Mouse (Mus musculus): ENCODE measurements around the gene Glmn. TPM values are rescaled to one million over a fixed set of nuclear protein-coding genes. Genes with fewer than 3 reads are reported as not detected.

Glmn gene
- total and polyA plus RNA-seq, 3 experiments = 11.6 to 29.1 (median 28.2) TPM

GRCm38 (mm10) chr5:107513583-107513982, 84.1 kb downstream of the Glmn start:
- 0 out of 2 replicates have a peak, but pooled peaks have one; percentile 32 for TF ChIP-seq IRF4 (IDR thresholded peaks at IDR 0.05; ENCODE audit: low read depth, low read length)
- TF ChIP-seq NELFE (IDR thresholded peaks at IDR 0.05; ENCODE audit: low read depth, low read length) = no peak
- TF ChIP-seq ELF1 (IDR thresholded peaks at IDR 0.05; ENCODE audit: low read depth, low read length) = peak; percentile 34; the same call in 1 of the 2 replicates
- TF ChIP-seq ZKSCAN1 (IDR thresholded peaks at IDR 0.05; ENCODE audit: borderline replicate concordance, low read depth, low read length) = no peak
- no peak for TF ChIP-seq UBTF (IDR thresholded peaks at IDR 0.05; ENCODE audit: low read depth, low read length)
- TF ChIP-seq CTCF (conservative IDR thresholded peaks at IDR 0.05 in 1 of 2, IDR thresholded peaks at IDR 0.05 in 1 of 2; ENCODE audit: low read depth in 2 of 2, low read length in 2 of 2) = peak; percentile 59 to 93
- TF ChIP-seq MAZ (IDR thresholded peaks at IDR 0.05; ENCODE audit: low read depth, low read length) = no peak
- TF ChIP-seq POLR2A (IDR thresholded peaks at IDR 0.05; ENCODE audit: low read depth, low read length) = peak; percentile 23; the same call in 1 of the 2 replicates
- TF ChIP-seq KAT2A (IDR thresholded peaks at IDR 0.05; ENCODE audit: insufficient replicate concordance, low read length) = no peak
- TF ChIP-seq POLR2AphosphoS2 (IDR thresholded peaks at IDR 0.05; ENCODE audit: low read depth, low read length) = no peak
- TF ChIP-seq ZC3H11A (IDR thresholded peaks at IDR 0.05; ENCODE audit: low read depth, low read length) = peak; percentile 44; the same call in 1 of the 2 replicates
- TF ChIP-seq PAX5 (IDR thresholded peaks at IDR 0.05; ENCODE audit: low read length) = no peak
- TF ChIP-seq ETS1 (conservative IDR thresholded peaks at IDR 0.05; ENCODE audit: low read depth, low read length) = no peak
- no peak for TF ChIP-seq E2F4 (IDR thresholded peaks at IDR 0.05; ENCODE audit: insufficient replicate concordance, low read depth, low read length)
- no peak for TF ChIP-seq BHLHE40 (IDR thresholded peaks at IDR 0.05; ENCODE audit: low read depth, low read length)
- TF ChIP-seq RAD21 (IDR thresholded peaks at IDR 0.05; ENCODE audit: low read depth, low read length) = peak; percentile 85
- TF ChIP-seq TCF12 (IDR thresholded peaks at IDR 0.05; ENCODE audit: low read depth, low read length) = peak; percentile 54; the same call in 1 of the 2 replicates
- peak; percentile 93 for TF ChIP-seq SMC3 (IDR thresholded peaks at IDR 0.05; ENCODE audit: low read depth, low read length)
- no peak for TF ChIP-seq USF2 (conservative IDR thresholded peaks at IDR 0.05; ENCODE audit: low read depth, low read length)
- peak; percentile 18; the same call in 1 of the 2 replicates for TF ChIP-seq MAX (IDR thresholded peaks at IDR 0.05; ENCODE audit: low read length)
- dilution Hi-C loops (cut with MboI; ENCODE audit: extremely low pct_ligation_motif_present, extremely low pct_unique_long_range_greater_than_20kb, low sequenced_read_pairs) = no loop called here
- H3K9ac ChIP-seq (ENCODE audit: insufficient read depth, low read depth) = no peak overlapping the region
- in situ Hi-C loops (cut with MboI; ENCODE audit: low pct_ligation_motif_present, low pct_unique_long_range_greater_than_20kb, low sequenced_read_pairs) = loop anchor here (25.0 kb wide), 1 partner anchor 526 kb away; no protein-coding TSS in a partner anchor
- no peaks in the 10 kb centered on the region for H3K79me2 ChIP-seq (replicated peaks; ENCODE audit: control insufficient read depth, extremely low read depth, insufficient read depth, poor library complexity, severe bottlenecking)
- no peaks in the 10 kb centered on the region for H3K27me3 ChIP-seq (replicated peaks)
- DNase-seq (ENCODE audit: extremely low read depth) = peak; percentile 88
- peaks cover 5 to 9% of the 10 kb centered on the region in 2 experiments; a peak in 3 of 4 replicates for H3K4me1 ChIP-seq (ENCODE audit: control insufficient read depth in 1 of 2, insufficient read depth in 2 of 2)
- no peak overlapping the region for H3K4me3 ChIP-seq (replicated peaks in 1 of 3; ENCODE audit: low read depth in 2 of 3, low read length in 2 of 3, poor library complexity in 1 of 3)
- peaks cover 7 to 12% of the 10 kb centered on the region in 2 experiments for H3K36me3 ChIP-seq (replicated peaks in 1 of 2; ENCODE audit: control insufficient read depth in 1 of 2, insufficient read depth in 1 of 2, low read length in 1 of 2)
- no peak overlapping the region for H3K27ac ChIP-seq (ENCODE audit: insufficient read depth, low read depth)
- H3K4me2 ChIP-seq (ENCODE audit: insufficient read depth, low read depth, poor library complexity, severe bottlenecking) = no peak overlapping the region
- H3K9me3 ChIP-seq (replicated peaks; ENCODE audit: low read length) = no peaks in the 10 kb centered on the region

GRCm38 (mm10) chr5:107511326-107511725, 86.4 kb downstream of the Glmn start:
- H3K4me1 ChIP-seq (ENCODE audit: control insufficient read depth in 1 of 2, insufficient read depth in 2 of 2) = peaks cover 5 to 7% of the 10 kb centered on the region in 2 experiments; a peak in 3 of 4 replicates
- no peaks in the 10 kb centered on the region for H3K9me3 ChIP-seq (replicated peaks; ENCODE audit: low read length)
- H3K36me3 ChIP-seq (replicated peaks in 1 of 2; ENCODE audit: control insufficient read depth in 1 of 2, insufficient read depth in 1 of 2, low read length in 1 of 2) = peaks cover 15 to 26% of the 10 kb centered on the region in 2 experiments
- H3K9ac ChIP-seq (ENCODE audit: insufficient read depth, low read depth) = no peak overlapping the region
- H3K27me3 ChIP-seq (replicated peaks) = no peaks in the 10 kb centered on the region
- in situ Hi-C loops (cut with MboI; ENCODE audit: low pct_ligation_motif_present, low pct_unique_long_range_greater_than_20kb, low sequenced_read_pairs) = loop anchor here (25.0 kb wide), 1 partner anchor 524 kb away; no protein-coding TSS in a partner anchor
- no peak overlapping the region for H3K4me3 ChIP-seq (replicated peaks in 1 of 3; ENCODE audit: low read depth in 2 of 3, low read length in 2 of 3, poor library complexity in 1 of 3)
- no peak overlapping the region for H3K27ac ChIP-seq (ENCODE audit: insufficient read depth, low read depth)
- TF ChIP-seq ELF1 (IDR thresholded peaks at IDR 0.05; ENCODE audit: low read depth, low read length) (no peak), KAT2A (IDR thresholded peaks at IDR 0.05; ENCODE audit: insufficient replicate concordance, low read length) (no peak), MXI1 (IDR thresholded peaks at IDR 0.05; ENCODE audit: low read depth, low read length) (no peak), MAZ (IDR thresholded peaks at IDR 0.05; ENCODE audit: low read depth, low read length) (no peak), MAFK (IDR thresholded peaks at IDR 0.05; ENCODE audit: insufficient replicate concordance, low read length) (no peak), JUN (IDR thresholded peaks at IDR 0.05; ENCODE audit: insufficient read depth, low read depth, low read length) (no peak), TCF12 (IDR thresholded peaks at IDR 0.05; ENCODE audit: low read depth, low read length) (no peak), USF1 (IDR thresholded peaks at IDR 0.05; ENCODE audit: low read depth, low read length) (no peak), RCOR1 (conservative IDR thresholded peaks at IDR 0.05; ENCODE audit: low read depth, low read length) (no peak), CHD1 (IDR thresholded peaks at IDR 0.05; ENCODE audit: low read depth, low read length) (no peak), E2F4 (IDR thresholded peaks at IDR 0.05; ENCODE audit: insufficient replicate concordance, low read depth, low read length) (no peak), ZMIZ1 (IDR thresholded peaks at IDR 0.05; ENCODE audit: low read depth, low read length) (no peak), EP300 (IDR thresholded peaks at IDR 0.05; ENCODE audit: low read length) (no peak), ZC3H11A (IDR thresholded peaks at IDR 0.05; ENCODE audit: low read depth, low read length) (no peak), CTCF (conservative IDR thresholded peaks at IDR 0.05 in 1 of 2, IDR thresholded peaks at IDR 0.05 in 1 of 2; ENCODE audit: low read depth in 2 of 2, low read length in 2 of 2) (no peak), GABPA (IDR thresholded peaks at IDR 0.05; ENCODE audit: insufficient replicate concordance, low read depth, low read length) (no peak), SMC3 (IDR thresholded peaks at IDR 0.05; ENCODE audit: low read depth, low read length) (no peak), MAX (IDR thresholded peaks at IDR 0.05; ENCODE audit: low read length) (no peak), BHLHE40 (IDR thresholded peaks at IDR 0.05; ENCODE audit: low read depth, low read length) (no peak)
- DNase-seq (ENCODE audit: extremely low read depth) = no peak
- no peak overlapping the region for H3K4me2 ChIP-seq (ENCODE audit: insufficient read depth, low read depth, poor library complexity, severe bottlenecking)
- dilution Hi-C loops (cut with MboI; ENCODE audit: extremely low pct_ligation_motif_present, extremely low pct_unique_long_range_greater_than_20kb, low sequenced_read_pairs) = no loop called here
- H3K79me2 ChIP-seq (replicated peaks; ENCODE audit: control insufficient read depth, extremely low read depth, insufficient read depth, poor library complexity, severe bottlenecking) = no peaks in the 10 kb centered on the region

Data from CH12.LX (cell line).